Mouse (Mus musculus) left cerebral cortex, postnatal 25 days (tissue): ENCODE data around the gene Sdhb. TPM values are rescaled to one million over a fixed set of nuclear protein-coding genes. Genes with fewer than 3 reads are reported as not detected.

Experiments
- DNase-seq, 2 experiments: peaks; one replicate each; pipeline ENCODE4 v3.0.0; 2022; ENCODE audit warnings: low spot score in 2 of 2, mixed read lengths in 1 of 2
- intact Hi-C: fragments of 180-260 bp; cut with DNase I; formaldehyde crosslinking; loops from one replicate; pipeline ENCODE4 v1.15.1; 2025
- total RNA-seq, 2 experiments: library from RNA; stranded (reverse); gene quantifications; 2 replicates each; pipeline ENCODE4 v1.2.3; 2021

Sdhb gene
- total RNA-seq: 100 to 1,000 TPM; 187 to 191 TPM

DNA sequence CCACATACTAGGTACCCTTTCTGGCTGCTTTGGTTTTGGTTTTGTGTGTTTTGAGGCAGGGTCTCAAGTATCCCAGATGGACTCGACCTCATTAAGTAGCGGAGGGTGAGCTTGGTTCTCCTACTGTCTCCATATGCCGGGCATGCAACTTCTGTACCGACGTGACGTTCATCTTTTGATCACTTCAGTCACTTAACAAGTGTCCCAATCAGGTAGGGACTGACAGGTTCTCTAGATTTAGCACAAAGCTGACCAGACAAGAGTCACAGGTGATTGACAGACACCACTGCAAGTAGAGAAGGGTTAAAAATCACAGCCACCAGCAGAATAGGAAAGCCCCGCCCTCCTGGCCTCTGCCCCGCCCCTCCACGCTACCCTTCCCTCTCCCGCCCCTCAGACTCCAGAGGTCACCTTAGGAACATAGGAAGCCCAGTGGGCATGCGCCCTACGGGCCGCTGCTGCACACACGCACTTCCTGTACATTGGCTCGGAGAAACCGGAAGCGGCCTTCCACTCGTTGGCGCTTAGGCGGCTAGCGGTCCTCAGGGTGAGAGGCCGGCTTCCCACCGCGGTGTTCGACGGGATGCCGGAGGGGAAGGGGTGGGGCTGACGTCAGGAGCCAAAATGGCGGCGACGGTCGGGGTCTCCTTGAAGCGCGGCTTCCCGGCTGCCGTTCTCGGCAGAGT is at the start of gene Sdhb:
Gene Sdhb (plus strand): TSS at position 423 of the 686 bp plus-strand sequence.
- DNase-seq: peak; percentile 96 to 99
- intact Hi-C loops: loop anchor here (5.0 kb wide), 1 partner anchor 259 kb away; the partner anchor contains the start of gene Rcc2

- intact Hi-C loops: no loop called here
- no peak for DNase-seq
These were observed 49.6 kb upstream of the Sdhb start for GRCm38 (mm10) chr4:140911416-140911815.

GRCm38 (mm10) chr4:140912271-140912833 is 48.7 kb upstream of the Sdhb start:
- intact Hi-C loops: no loop called here
- DNase-seq: no peak

DNA sequence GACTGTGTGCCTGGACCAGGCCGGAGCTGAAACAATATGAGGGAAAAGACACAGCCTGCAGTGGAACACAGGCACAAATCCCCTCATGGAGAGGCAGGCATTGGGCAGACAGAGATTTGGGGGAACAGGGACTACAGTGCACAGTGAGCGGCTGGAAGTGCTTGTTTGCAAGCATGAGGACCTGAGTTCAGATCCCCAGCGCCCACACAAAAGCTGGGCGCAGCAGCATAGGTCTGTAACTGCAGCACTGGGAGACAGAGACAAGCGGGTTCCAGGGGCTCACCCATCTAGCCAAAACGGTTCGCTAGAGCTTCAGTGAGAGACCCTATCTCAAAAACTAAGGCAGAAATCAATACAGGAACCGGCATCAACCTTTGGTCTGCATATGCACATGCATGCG is 47.4 kb upstream of the Sdhb start:
- intact Hi-C loops: no loop called here
- no peak for DNase-seq

GRCm38 (mm10) chr4:140914731-140915131 is 46.3 kb upstream of the Sdhb start:
- peak; percentile 32 to 34 for DNase-seq
- intact Hi-C loops: no loop called here

GRCm38 (mm10) chr4:140915235-140915634 is 45.8 kb upstream of the Sdhb start:
- intact Hi-C loops: no loop called here
- DNase-seq: no peak

DNA sequence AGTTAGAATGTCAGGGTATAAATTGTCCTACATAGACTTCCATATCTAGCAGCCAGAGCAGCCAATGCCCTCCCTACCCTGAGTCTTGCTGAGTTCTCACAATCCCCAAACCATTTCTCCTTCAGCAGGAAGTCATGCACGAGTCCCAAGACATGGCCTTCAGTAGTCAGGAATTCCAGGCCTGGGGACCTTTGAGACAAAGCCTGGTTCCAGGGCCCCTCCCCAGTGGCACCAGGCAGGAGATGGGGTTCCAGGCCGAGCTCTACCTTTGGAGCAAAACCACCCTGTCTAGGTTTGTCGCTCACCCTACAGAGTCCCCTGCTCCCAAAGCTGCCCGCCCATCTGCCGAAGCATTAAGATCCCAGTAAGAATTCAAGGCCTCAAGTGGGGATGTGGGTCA is 44.7 kb upstream of the Sdhb start:
- no peak for DNase-seq
- intact Hi-C loops: no loop called here

GRCm38 (mm10) chr4:140917451-140917850 is 43.6 kb upstream of the Sdhb start:
- no peak for DNase-seq
- intact Hi-C loops: no loop called here

DNA sequence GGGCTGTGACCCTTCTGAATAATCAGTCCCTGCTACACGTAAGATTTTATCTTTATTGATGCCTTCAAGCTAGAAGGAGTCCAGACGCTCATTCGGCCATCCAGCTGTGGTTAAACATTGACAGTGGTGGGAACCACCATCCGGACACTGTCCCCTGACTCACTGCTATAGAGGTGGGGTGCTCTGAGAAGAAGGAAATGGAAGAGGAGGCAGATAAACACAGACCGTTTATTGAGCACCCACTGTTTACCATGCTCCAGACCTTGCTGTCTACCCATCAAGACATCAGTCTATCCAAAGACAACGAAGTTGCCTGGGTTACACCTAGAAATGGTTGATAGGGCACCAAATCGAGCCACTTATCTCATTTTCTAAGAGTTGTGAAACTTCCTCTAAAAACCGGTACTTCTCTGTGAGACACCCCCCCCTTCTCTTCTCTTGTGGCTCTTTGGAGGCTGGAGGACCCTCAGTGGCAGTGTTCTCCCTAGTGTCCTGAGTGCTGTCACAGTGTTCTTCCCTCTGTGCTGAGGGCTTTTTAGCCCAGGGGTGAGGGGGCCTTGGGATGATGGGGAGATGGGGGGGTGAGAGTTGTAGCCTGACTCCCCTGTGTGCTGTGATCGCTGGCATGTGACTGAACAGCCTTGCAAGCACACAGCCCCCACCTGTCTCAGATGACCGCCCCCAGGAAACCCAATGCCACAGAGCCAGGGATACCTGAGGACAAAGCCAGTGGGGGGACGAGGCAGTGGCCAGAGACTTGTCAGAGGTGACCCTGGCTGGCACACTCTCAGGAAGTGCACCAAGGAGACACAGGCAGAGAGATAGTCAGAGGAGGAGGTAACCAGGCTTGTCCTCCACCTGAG is 40.8 kb upstream of the Sdhb start:
- intact Hi-C loops: no loop called here
- no peak for DNase-seq

DNA sequence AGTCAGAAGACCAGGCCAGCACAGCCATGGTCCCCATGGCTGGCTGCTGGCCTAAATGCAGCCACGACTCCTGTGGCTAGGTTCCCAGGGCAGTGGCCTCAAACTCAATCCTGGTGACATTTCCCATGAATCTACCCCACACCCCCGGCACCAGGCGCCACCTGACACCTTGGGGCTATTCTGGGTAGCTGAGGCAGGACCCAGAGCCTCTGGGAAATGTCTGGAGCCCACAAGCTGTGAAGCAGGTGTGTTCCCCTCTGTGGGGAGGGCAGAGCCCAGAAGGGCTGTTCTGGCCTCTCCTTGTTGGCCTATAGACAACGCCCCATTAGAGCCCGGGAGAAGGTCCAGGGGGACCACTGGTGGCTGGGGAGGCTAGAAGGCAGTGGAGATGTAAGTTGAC is 38.5 kb upstream of the Sdhb start:
- DNase-seq: no peak
- intact Hi-C loops: no loop called here

GRCm38 (mm10) chr4:140925648-140926047 is 35.4 kb upstream of the Sdhb start:
- intact Hi-C loops: no loop called here
- DNase-seq: no peak

DNA sequence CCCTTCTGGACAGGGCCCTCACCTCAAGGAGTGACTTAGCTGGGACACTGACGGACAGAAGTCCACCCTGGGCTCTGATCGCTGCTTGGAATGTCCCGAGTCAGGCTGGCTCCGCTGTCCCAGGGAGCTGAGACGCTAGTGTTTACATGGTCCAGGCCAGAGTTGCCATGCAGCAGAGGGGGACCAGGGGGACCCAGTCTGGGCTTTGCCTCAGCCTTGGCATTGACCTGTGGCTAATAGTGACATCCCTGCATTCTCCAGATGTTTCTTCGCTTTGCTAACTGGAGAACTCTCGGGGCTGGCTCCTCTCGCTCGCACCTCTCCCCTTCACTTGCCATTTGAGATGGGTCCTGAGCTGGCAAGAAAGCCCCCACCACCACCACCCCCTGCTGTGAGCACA is 32.7 kb upstream of the Sdhb start:
- DNase-seq: no peak
- intact Hi-C loops: no loop called here

DNA sequence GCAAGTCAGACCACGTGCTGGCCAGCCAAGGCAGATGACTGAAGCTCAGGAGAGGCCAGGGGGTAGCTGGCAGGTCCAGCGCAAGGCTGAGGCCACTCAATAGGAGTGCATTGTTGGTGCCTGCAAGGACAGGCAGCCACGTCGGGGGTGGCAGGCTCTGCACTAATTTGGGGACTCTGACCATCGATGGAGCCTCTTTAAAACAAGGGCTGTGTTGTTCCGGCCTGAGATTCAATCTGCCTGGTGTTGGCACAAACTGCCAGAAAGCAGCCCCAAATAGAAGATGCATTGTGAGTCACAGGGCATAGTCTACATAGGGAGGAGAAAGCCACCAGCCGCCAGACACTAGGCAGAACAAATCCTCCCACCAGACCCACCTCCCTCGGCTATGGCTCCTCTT is 31.3 kb upstream of the Sdhb start:
- DNase-seq: peak; percentile 50 to 83
- intact Hi-C loops: no loop called here

DNA sequence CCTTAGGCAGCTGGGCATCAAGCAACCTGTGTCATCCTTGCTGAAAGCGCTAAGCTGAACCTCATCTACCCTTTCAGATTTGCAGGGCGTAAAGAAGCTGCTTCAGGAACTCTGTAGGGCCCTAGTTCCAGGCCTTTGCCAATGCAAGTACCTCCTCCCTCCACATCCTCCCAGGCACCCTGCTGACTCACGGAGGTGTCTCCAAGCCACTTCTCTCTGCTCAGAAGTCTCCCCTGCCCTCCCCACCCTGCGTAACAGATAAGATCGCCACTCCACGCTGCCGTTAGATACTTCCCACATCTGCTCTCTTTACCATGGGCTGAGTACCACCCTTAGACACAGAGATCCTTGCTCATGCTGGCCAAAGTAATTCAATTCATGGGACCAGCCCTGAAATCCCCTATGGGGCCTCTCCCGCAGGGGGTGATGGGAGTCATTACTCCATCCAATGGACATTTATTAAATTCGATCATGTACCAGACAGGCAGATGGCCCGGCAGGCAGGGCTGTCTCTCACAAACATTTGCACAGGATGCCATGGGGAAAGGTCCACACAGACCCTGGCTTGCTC is 30.0 kb upstream of the Sdhb start:
- no peak for DNase-seq
- intact Hi-C loops: no loop called here

GRCm38 (mm10) chr4:140935643-140936042 is 25.4 kb upstream of the Sdhb start:
- intact Hi-C loops: no loop called here
- no peak for DNase-seq

DNA sequence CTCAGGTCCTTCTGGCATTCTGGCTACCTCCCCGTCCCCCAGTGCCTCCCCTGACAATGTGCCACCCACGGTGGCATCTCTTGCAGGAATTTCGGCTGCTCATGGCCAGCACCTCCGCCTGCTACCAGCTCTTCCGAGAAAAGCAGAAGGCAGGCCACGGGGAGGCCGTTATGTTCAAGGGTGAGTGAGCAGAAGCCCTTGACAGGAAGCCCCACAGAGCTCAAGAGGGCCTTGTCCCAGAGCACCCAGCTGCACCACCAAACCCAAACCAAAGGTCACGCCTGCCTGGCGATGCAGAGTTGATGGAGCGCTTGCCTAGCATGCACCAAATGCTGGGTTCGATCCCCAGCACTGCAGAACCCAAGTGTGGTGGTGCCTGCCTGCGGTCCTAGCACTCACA is 16.6 kb upstream of the Sdhb start:
- DNase-seq: no peak
- intact Hi-C loops: no loop called here

GRCm38 (mm10) chr4:140944961-140945442 is 16.0 kb upstream of the Sdhb start:
- DNase-seq: peak in 1 of 2 experiments; percentile 37
- intact Hi-C loops: no loop called here

DNA sequence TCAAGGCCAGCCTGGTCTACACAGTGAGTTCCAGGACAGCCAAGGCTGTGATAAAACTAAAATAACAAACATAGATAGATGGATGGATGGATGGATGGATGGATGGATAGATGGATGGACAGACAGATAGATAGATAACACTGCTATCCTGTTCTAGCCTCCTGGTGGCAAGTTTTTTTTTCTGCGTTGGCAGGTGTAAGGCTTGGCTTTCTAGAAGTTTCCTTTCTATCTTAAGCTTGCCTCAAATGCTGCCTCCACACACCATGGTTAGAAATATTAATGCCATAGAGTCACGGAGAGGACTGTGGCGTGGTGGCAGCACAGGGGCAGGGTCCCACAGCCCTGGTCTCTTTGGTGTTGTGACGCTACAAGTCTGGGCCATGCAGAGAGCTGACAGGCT is 15.4 kb upstream of the Sdhb start:
- DNase-seq: no peak
- intact Hi-C loops: no loop called here

GRCm38 (mm10) chr4:140946048-140946447 is 15.0 kb upstream of the Sdhb start:
- no peak for DNase-seq
- intact Hi-C loops: no loop called here

- DNase-seq: no peak
- intact Hi-C loops: no loop called here
These were observed 14.3 kb upstream of the Sdhb start for GRCm38 (mm10) chr4:140946580-140947205.
